Mouse (Mus musculus) stomach, postnatal 0 days (tissue): Measurements from ENCODE around the gene Tut1.

Experiments
- CTCF ChIP-seq: IDR thresholded peaks from 2 replicates; pipeline ENCODE4 v1.5.1; 2016; ENCODE audit warnings: antibody characterized with exemption, low read depth, mild to moderate bottlenecking, moderate library complexity
- EP300 ChIP-seq: optimal IDR thresholded peaks from 2 replicates; pipeline ENCODE3; 2016; ENCODE audit warnings: antibody characterized with exemption

GRCm38 (mm10) chr19:8989567-8990431, 36.2 kb downstream of the Tut1 start:
- peak; percentile 58 for TF ChIP-seq CTCF
- TF ChIP-seq EP300 = no peak
